Mouse (Mus musculus): ENCODE data around the gene Igf2bp1. TPM values are rescaled to one million over a fixed set of nuclear protein-coding genes. Genes with fewer than 3 reads are reported as not detected.

The Igf2bp1 gene
- polyA plus RNA-seq, 1 experiment from 2014 or later = 116 TPM

- no peak overlapping the region for H3K4me2 ChIP-seq (ENCODE audit: low read depth, severe bottlenecking)
- DNase-seq (ENCODE audit: low spot score) (no peak), ATAC-seq (ENCODE audit: insufficient number of reproducible peaks, low FRiP score, low TSS enrichment, low read depth) (no peak)
- peak overlapping the region; percentile 12; the same call in 1 of the 2 replicates for H3K9ac ChIP-seq (ENCODE audit: low read length)
- 80% methylated on average over 6 of the region's 6 CpGs for WGBS
- peaks cover 2% of the 10 kb centered on the region; the same call in 1 of the 2 replicates for H3K36me3 ChIP-seq (ENCODE audit: control insufficient read depth, insufficient read depth, low read length)
- H3K4me1 ChIP-seq (ENCODE audit: control insufficient read depth, insufficient read depth, low read length) = peaks cover 60% of the 10 kb centered on the region
- no peaks in the 10 kb centered on the region for H3K27me3 ChIP-seq (ENCODE audit: control insufficient read depth, insufficient read depth, low read length)
- H3K4me3 ChIP-seq (ENCODE audit: low read depth, low read length) = no peak overlapping the region; the same call in 1 of the 2 replicates
- H3K9me3 ChIP-seq (ENCODE audit: control insufficient read depth, low read length) = no peaks in the 10 kb centered on the region
- no peak overlapping the region for H3K27ac ChIP-seq (replicated peaks; ENCODE audit: low read depth, low read length)
Observed at GRCm38 (mm10) chr11:95987854-95988447, 17.8 kb downstream of the Igf2bp1 start.

- H3K9me3 ChIP-seq (ENCODE audit: control insufficient read depth, low read length) = no peaks in the 10 kb centered on the region
- 17% methylated on average over 1 of the region's 1 CpGs for WGBS
- H3K9ac ChIP-seq (ENCODE audit: low read length) = peak overlapping the region; percentile 12; the same call in 1 of the 2 replicates
- H3K4me3 ChIP-seq (ENCODE audit: low read depth, low read length) = no peak overlapping the region
- peak overlapping the region; percentile 47; the same call in 1 of the 2 replicates for H3K27ac ChIP-seq (replicated peaks; ENCODE audit: low read depth, low read length)
- peak overlapping the region; percentile 28; the same call in 1 of the 2 replicates for H3K4me2 ChIP-seq (ENCODE audit: low read depth, severe bottlenecking)
- no peaks in the 10 kb centered on the region for H3K27me3 ChIP-seq (ENCODE audit: control insufficient read depth, insufficient read depth, low read length)
- peak; percentile 60; the same call in 1 of the 2 replicates for ATAC-seq (ENCODE audit: insufficient number of reproducible peaks, low FRiP score, low TSS enrichment, low read depth)
- H3K36me3 ChIP-seq (ENCODE audit: control insufficient read depth, insufficient read depth, low read length) = peaks cover 10% of the 10 kb centered on the region
- peak; percentile 59 for DNase-seq (ENCODE audit: low spot score)
- H3K4me1 ChIP-seq (ENCODE audit: control insufficient read depth, insufficient read depth, low read length) = peaks cover 28% of the 10 kb centered on the region
Observed at GRCm38 (mm10) chr11:95982475-95982874, 23.3 kb downstream of the Igf2bp1 start.

DNA sequence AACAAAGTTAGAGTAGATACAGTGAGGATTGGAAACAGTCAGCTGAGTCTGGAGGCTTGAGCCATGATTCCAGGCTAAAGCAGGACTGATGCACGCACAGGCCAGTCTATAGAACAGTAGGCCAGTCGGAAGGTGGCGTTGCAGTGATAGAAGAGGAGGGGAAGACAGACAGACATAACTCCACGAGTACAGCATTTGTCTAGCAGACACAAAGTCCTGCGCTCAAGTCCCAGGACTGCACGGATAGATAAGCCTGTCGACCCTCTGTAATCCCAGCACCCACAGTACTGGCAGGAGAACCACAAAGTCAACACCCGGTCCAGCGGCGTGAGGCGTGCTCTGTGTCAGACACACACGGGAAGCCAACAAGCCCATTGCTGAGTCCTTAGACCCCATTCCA lies 23.9 kb downstream of the Igf2bp1 start:
- H3K9ac ChIP-seq (ENCODE audit: low read length) = no peak overlapping the region
- no peak overlapping the region for H3K27ac ChIP-seq (replicated peaks; ENCODE audit: low read depth, low read length)
- H3K4me1 ChIP-seq (ENCODE audit: control insufficient read depth, insufficient read depth, low read length) = peaks cover 28% of the 10 kb centered on the region
- no peaks in the 10 kb centered on the region for H3K27me3 ChIP-seq (ENCODE audit: control insufficient read depth, insufficient read depth, low read length)
- no peak overlapping the region for H3K4me2 ChIP-seq (ENCODE audit: low read depth, severe bottlenecking)
- no peak for ATAC-seq (ENCODE audit: insufficient number of reproducible peaks, low FRiP score, low TSS enrichment, low read depth)
- H3K4me3 ChIP-seq (ENCODE audit: low read depth, low read length) = no peak overlapping the region
- no peaks in the 10 kb centered on the region for H3K9me3 ChIP-seq (ENCODE audit: control insufficient read depth, low read length)
- DNase-seq (ENCODE audit: low spot score) = no peak
- WGBS = 83% methylated on average over 12 of the region's 12 CpGs
- peaks cover 13% of the 10 kb centered on the region for H3K36me3 ChIP-seq (ENCODE audit: control insufficient read depth, insufficient read depth, low read length)

DNA sequence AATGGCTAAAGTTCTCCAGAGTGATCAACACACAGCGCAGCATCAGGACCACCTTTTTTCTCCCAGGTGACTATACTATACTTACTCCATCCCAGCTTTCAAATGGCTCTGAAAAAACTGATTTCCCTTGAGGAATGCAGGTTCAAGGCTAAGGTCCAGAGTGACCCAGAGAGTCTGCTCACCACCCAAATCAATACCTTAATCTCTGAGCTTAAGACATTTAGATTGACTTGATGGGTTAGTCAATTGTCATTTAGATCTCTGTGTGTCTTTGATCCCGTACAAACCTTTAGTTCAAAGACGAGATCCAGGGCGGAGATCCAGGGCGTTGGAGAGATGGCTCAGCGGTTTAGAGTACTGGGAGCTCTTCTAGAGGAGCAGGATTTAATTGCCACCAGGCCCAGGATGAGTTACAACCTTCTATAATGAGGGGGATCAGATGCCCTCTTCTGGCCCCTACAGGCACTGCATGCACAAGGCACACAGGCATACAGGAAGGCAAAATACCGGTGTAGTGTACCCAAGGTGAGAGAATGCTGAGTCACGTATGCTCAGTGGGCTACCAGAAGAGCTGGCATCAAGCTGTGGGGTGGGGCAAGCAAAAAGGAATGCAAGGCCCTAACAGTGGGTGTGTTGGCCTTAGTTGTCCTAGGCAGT lies 24.9 kb downstream of the Igf2bp1 start:
- ATAC-seq (ENCODE audit: insufficient number of reproducible peaks, low FRiP score, low TSS enrichment, low read depth) (no peak), DNase-seq (ENCODE audit: low spot score) (peak; percentile 76)
- no peak overlapping the region for H3K4me3 ChIP-seq (ENCODE audit: low read depth, low read length)
- peaks cover 23% of the 10 kb centered on the region for H3K4me1 ChIP-seq (ENCODE audit: control insufficient read depth, insufficient read depth, low read length)
- no peaks in the 10 kb centered on the region for H3K27me3 ChIP-seq (ENCODE audit: control insufficient read depth, insufficient read depth, low read length)
- no peak overlapping the region; the same call in 1 of the 2 replicates for H3K4me2 ChIP-seq (ENCODE audit: low read depth, severe bottlenecking)
- H3K36me3 ChIP-seq (ENCODE audit: control insufficient read depth, insufficient read depth, low read length) = peaks cover 22% of the 10 kb centered on the region
- no peak overlapping the region for H3K27ac ChIP-seq (replicated peaks; ENCODE audit: low read depth, low read length)
- H3K9me3 ChIP-seq (ENCODE audit: control insufficient read depth, low read length) = no peaks in the 10 kb centered on the region
- WGBS = 48% methylated on average over 8 of the region's 8 CpGs
- no peak overlapping the region for H3K9ac ChIP-seq (ENCODE audit: low read length)

GRCm38 (mm10) chr11:95978487-95978886 lies 27.3 kb downstream of the Igf2bp1 start:
- WGBS = 81% methylated on average over 3 of the region's 3 CpGs
- no peak for ATAC-seq (ENCODE audit: insufficient number of reproducible peaks, low FRiP score, low TSS enrichment, low read depth)
- no peak overlapping the region for H3K4me2 ChIP-seq (ENCODE audit: low read depth, severe bottlenecking)

GRCm38 (mm10) chr11:95976290-95976689 lies 29.4 kb downstream of the Igf2bp1 start:
- Histone ChIP-seq H3K9me3 (ENCODE audit: control insufficient read depth, low read length) (no peaks in the 10 kb centered on the region), H3K4me1 (ENCODE audit: control insufficient read depth, insufficient read depth, low read length) (no peaks in the 10 kb centered on the region), H3K9ac (ENCODE audit: low read length) (no peak overlapping the region), H3K4me2 (ENCODE audit: low read depth, severe bottlenecking) (no peak overlapping the region), H3K4me3 (ENCODE audit: low read depth, low read length) (no peak overlapping the region), H3K27me3 (ENCODE audit: control insufficient read depth, insufficient read depth, low read length) (no peaks in the 10 kb centered on the region), H3K36me3 (ENCODE audit: control insufficient read depth, insufficient read depth, low read length) (peaks cover 38% of the 10 kb centered on the region), H3K27ac (replicated peaks; ENCODE audit: low read depth, low read length) (no peak overlapping the region)
- ATAC-seq (ENCODE audit: insufficient number of reproducible peaks, low FRiP score, low TSS enrichment, low read depth) = no peak
- WGBS = 98% methylated on average over 2 of the region's 2 CpGs
- DNase-seq (ENCODE audit: low spot score) = no peak

More at GRCm38 (mm10) chr11:95978487-95978886, 27.3 kb downstream of the Igf2bp1 start:
- no peaks in the 10 kb centered on the region for H3K9me3 ChIP-seq (ENCODE audit: control insufficient read depth, low read length)
- no peak overlapping the region for H3K9ac ChIP-seq (ENCODE audit: low read length)
- no peaks in the 10 kb centered on the region for H3K27me3 ChIP-seq (ENCODE audit: control insufficient read depth, insufficient read depth, low read length)
- DNase-seq (ENCODE audit: low spot score) = no peak
- H3K4me3 ChIP-seq (ENCODE audit: low read depth, low read length) = no peak overlapping the region
- no peak overlapping the region for H3K27ac ChIP-seq (replicated peaks; ENCODE audit: low read depth, low read length)
- peaks cover 29% of the 10 kb centered on the region for H3K36me3 ChIP-seq (ENCODE audit: control insufficient read depth, insufficient read depth, low read length)
- peaks cover 16% of the 10 kb centered on the region for H3K4me1 ChIP-seq (ENCODE audit: control insufficient read depth, insufficient read depth, low read length)

DNA sequence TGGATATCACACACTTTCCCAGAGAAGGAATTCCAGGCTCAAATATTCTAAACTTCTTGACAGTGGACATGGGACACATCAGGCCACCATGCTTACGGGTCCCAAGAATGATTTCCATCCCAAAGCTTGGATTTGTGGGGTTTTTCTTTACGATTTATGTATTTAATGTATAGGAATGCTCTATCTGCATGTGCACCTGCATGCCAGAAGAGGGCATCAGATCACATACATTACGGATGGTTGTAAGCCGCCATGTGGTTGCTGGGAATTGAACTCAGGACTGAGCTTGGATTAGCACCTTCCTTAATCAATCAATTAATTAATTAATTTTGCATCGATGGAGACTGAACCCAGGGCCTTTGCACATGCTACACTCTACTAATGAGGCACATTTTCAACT lies 30.0 kb downstream of the Igf2bp1 start:
- Histone ChIP-seq H3K9me3 (ENCODE audit: control insufficient read depth, low read length) (no peaks in the 10 kb centered on the region), H3K4me1 (ENCODE audit: control insufficient read depth, insufficient read depth, low read length) (no peaks in the 10 kb centered on the region), H3K36me3 (ENCODE audit: control insufficient read depth, insufficient read depth, low read length) (peaks cover 42% of the 10 kb centered on the region), H3K27ac (replicated peaks; ENCODE audit: low read depth, low read length) (no peak overlapping the region), H3K4me2 (ENCODE audit: low read depth, severe bottlenecking) (no peak overlapping the region), H3K27me3 (ENCODE audit: control insufficient read depth, insufficient read depth, low read length) (no peaks in the 10 kb centered on the region), H3K9ac (ENCODE audit: low read length) (no peak overlapping the region), H3K4me3 (ENCODE audit: low read depth, low read length) (no peak overlapping the region)
- WGBS = 94% methylated on average over 5 of the region's 5 CpGs
- ATAC-seq (ENCODE audit: insufficient number of reproducible peaks, low FRiP score, low TSS enrichment, low read depth) (no peak), DNase-seq (ENCODE audit: low spot score) (no peak)

GRCm38 (mm10) chr11:95973187-95973586 lies 32.6 kb downstream of the Igf2bp1 start:
- Histone ChIP-seq H3K27ac (replicated peaks; ENCODE audit: low read depth, low read length) (no peak overlapping the region), H3K4me1 (ENCODE audit: control insufficient read depth, insufficient read depth, low read length) (no peaks in the 10 kb centered on the region), H3K36me3 (ENCODE audit: control insufficient read depth, insufficient read depth, low read length) (peaks cover 60% of the 10 kb centered on the region), H3K9ac (ENCODE audit: low read length) (no peak overlapping the region), H3K4me3 (ENCODE audit: low read depth, low read length) (no peak overlapping the region), H3K4me2 (ENCODE audit: low read depth, severe bottlenecking) (no peak overlapping the region), H3K9me3 (ENCODE audit: control insufficient read depth, low read length) (no peaks in the 10 kb centered on the region), H3K27me3 (ENCODE audit: control insufficient read depth, insufficient read depth, low read length) (no peaks in the 10 kb centered on the region)
- ATAC-seq (ENCODE audit: insufficient number of reproducible peaks, low FRiP score, low TSS enrichment, low read depth) (no peak), DNase-seq (ENCODE audit: low spot score) (no peak)
- WGBS = 81% methylated on average over 6 of the region's 6 CpGs

Data from limb, embryonic 11.5 days (tissue).